Mouse (Mus musculus) retina, postnatal 1 day (tissue): ENCODE results near the gene P2ry6.

Source experiments
- DNase-seq: peaks from one replicate; pipeline ENCODE4 v3.0.0-alpha.2; 2012

The P2ry6 gene

GRCm38 (mm10) chr7:100911246-100911770 lies 63.1 kb downstream of the P2ry6 start:
- peak; percentile 75 for DNase-seq

GRCm38 (mm10) chr7:100908567-100908966 lies 65.9 kb downstream of the P2ry6 start:
- peak; percentile 59 for DNase-seq

- DNase-seq, result no peak
Measured at GRCm38 (mm10) chr7:100908061-100908460, 66.4 kb downstream of the P2ry6 start.

GRCm38 (mm10) chr7:100907231-100907630 lies 67.2 kb downstream of the P2ry6 start:
- DNase-seq, result peak; percentile 81

- DNase-seq, result no peak
Measured at GRCm38 (mm10) chr7:100906029-100906789, 68.2 kb downstream of the P2ry6 start.

- DNase-seq, result no peak
Measured at GRCm38 (mm10) chr7:100905037-100905436, 69.4 kb downstream of the P2ry6 start.

GRCm38 (mm10) chr7:100904612-100905011 lies 69.8 kb downstream of the P2ry6 start:
- no peak for DNase-seq

- peak; percentile 50 for DNase-seq
Measured at GRCm38 (mm10) chr7:100902451-100903137, 71.9 kb downstream of the P2ry6 start.

GRCm38 (mm10) chr7:100897828-100898227 lies 76.6 kb downstream of the P2ry6 start:
- no peak for DNase-seq

- DNase-seq, result no peak
Measured at GRCm38 (mm10) chr7:100894833-100895226, 79.6 kb downstream of the P2ry6 start.

GRCm38 (mm10) chr7:100894057-100894832 lies 80.2 kb downstream of the P2ry6 start:
- DNase-seq, result peak; percentile 81

GRCm38 (mm10) chr7:100893249-100894056 lies 81.0 kb downstream of the P2ry6 start:
- peak; percentile 64 for DNase-seq
